Mouse (Mus musculus): ENCODE measurements around the gene Ggt7.
A peak's percentile ranks its signal among the peaks of the same experiment; 100 is the strongest.
"Not testable (repeated sequence)": the region's sequence is repeated elsewhere in the genome, so short reads cannot be mapped to it uniquely, and the experiment has no call there.

Ggt7 gene

GRCm38 (mm10) chr2:155517455-155518423 is at the start of gene Ggt7, which contains the start of gene Acss2:
Ggt7 (minus strand) TSS chr2:155518237.
Acss2 (plus strand) TSS chr2:155517948.
- DNase-seq (ENCODE audit: low read depth) = peak; percentile 98

GRCm38 (mm10) chr2:155567751-155568150 is 49.7 kb upstream of the Ggt7 start:
- no peak for DNase-seq (ENCODE audit: low read depth)

DNA sequence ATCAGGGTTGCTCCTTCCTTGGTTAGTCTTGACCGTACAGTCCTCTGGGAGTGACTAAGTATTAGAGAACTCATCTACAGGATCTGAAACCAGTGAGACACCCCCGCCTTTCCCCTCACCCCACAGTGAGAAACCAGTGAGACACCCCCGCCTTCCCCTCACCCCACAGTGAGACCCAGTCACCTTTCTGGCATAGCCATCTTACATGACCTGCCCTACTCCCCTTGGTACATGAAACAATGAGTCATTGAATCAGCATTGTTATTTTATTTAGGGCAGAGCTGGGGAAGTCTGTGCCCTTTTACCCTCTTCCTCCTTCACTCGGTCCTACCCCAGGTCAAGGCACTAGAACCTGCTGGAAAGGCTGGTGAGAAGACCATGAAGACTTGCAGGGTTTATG is 44.9 kb upstream of the Ggt7 start:
- DNase-seq (ENCODE audit: low read depth) = no peak

- DNase-seq (ENCODE audit: low read depth) = no peak
Observed at GRCm38 (mm10) chr2:155562209-155562608, 44.2 kb upstream of the Ggt7 start.

DNA sequence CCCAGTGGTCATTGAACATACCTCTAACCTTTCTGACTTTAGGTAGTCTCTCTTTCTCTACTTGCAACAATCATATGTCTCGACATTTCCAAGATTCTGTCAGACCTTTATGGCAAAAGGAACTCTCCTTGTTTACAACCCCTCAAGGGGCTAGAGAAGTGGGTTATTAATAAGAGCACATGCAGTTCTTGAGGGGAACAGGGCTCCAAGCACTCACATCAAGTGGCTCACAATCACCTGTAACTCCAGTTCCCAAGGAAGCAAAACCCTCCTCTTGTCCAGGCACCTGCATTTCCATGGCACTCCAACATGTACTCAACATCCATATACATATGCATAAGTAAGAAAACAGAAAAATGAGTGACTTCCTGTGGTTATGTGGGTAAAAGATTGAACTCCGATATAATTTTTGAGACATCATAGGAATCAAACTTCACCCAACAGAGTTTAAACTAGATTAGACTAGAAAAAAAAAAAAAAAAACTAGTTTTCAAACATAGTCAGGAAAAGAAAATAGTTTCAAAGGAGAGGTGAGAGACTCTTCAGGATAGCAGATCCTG is 36.5 kb upstream of the Ggt7 start:
- no peak for DNase-seq (ENCODE audit: low read depth)

DNA sequence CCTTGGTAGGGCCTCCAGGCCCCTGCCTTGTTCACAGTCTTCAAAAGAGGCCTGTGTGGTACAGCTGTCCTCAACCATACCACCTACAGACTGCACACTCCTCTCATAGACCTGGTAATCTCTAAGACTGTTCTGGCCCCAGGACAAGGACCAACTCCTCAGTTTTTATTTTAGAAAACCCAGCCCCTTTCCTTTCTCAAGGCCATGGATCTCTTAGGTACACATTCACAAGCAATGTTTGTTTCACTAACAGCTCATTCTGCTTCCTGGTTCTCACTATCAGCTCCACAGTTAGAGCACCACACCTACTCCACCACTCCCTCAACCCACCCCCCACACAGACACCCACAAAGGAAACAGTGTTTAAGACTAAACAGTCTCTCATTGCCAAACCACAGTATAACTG is 34.9 kb upstream of the Ggt7 start:
- DNase-seq (ENCODE audit: low read depth) = no peak

DNA sequence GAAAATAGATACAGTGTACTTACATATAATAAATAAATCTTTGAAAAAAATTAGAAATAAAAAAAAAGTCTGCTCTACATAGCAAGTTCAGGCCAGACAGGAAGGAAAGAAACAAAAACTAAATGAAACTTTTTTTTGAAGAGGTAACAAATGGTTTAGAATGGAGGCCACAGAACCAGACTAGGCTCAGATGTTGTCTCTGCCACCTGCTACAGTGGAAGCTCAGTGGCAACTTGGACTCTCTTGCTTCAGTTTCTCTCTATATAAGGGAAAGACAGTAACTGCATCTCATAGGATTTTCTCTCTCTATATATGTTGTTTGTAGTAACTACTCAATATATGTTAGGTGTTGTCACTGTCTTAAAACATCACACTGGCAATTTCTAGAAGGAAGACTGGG is 34.3 kb upstream of the Ggt7 start:
- no peak for DNase-seq (ENCODE audit: low read depth)

DNA sequence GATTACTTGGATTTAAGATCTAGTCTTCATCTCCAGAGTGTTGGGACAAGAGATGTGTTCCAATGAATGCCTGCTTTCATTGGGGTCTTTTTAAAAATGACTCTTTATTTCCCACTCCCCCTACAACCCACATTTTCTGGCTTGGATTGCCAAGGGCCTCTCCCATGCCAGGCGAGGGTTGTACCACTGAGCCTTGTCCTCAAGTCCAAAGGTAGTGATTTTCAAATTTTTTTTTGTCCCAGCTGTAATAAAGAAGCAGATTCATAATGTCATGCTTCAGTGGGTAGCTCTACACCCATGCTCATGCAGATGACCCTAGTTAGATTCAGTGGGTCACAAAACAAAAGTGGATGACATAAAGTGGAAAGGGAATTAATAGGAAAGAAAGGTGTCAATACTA is 28.9 kb upstream of the Ggt7 start:
- no peak for DNase-seq (ENCODE audit: low read depth)

DNA sequence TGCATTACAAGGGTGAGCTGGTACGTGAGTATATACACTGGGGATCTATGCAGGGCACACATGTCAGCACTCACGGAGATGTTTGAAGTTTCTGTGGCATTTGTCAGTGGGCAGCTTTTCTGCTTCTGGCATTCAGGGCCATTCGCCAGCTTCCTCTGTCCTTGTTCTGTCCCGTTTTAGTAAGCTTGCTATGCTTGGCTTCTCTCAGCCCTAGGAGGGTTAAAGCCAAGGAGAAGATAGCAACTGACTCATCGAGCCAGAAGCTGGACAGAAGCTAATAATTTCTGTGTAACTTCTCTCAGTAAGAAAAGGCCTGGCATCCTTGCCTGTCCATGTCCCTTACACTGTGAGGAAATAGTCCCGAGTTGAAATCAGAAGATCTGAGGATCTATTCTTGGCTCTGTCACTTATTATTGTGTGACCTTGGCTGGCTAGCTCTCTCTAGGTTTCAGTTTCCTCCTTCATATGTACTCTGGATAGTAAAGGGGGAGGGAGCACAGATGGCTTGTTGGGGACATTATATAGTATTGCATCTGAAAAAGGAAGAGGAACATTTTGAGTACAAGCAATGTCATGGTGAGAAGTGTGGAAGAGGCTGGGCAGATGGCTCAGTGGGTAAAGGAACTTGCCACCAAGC is 22.9 kb upstream of the Ggt7 start:
- DNase-seq (ENCODE audit: low read depth) = no peak

GRCm38 (mm10) chr2:155539696-155540095 is 21.7 kb upstream of the Ggt7 start:
- DNase-seq (ENCODE audit: low read depth) = no peak

DNA sequence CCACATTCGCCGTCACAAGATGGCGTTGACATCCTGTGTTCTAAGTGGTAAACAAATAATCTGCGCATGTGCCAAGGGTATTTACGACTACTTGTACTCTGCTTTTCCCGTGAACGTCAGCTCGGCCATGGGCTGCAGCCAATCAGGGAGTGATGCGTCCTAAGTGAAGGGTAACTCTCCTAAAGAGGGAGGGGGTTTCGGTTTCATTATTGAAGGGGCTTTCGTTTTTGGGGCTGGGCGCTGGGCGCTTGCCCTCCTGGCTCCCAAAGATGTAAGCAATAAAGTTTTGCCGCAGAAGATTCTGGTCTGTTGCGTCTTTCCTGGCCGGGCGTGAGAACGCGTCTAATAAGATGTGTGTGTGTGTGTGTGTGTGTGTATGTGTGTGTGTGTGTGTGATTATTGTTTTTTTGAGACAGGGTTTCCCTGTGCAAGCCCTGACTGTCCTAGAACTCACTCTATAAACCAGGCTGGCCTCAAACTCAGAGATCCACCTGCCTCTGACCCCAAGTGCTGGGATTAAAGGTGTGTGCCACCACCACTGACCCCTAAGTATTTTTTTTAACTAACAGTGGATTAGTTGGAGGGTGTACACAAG is 20.5 kb upstream of the Ggt7 start:
- not testable (repeated sequence) for DNase-seq (ENCODE audit: low read depth)

DNA sequence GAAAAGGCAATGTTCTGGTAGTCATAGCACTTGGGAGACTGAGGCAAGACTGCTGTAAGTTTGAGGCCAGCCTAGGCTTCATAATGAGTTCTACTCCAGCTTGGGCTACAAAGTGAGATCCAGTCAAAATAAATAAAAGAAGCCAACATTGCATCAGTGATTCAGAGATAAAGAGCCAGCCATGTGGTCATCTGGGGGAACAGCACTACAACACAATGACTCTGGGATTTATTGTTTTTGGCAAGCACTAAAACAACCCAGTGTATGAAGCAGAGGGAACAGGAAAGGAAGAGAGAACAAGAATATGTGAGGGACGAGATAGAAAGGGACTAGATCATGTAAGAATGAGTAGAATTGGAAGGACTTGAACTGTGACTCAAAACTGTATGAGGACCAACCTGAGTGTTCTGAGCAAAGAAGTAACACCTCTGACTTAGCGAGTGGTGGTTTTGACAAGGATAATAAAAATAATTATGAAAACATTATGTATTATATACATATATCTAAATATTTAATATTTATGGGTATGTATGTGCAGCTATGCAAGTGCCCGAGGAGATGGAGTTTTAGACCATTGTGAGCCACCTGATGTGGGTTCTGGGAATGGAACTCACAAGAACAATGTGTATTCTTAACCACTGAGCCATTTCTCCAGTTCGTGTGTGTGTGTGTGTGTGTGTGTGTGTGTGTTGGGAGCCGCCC is 19.9 kb upstream of the Ggt7 start:
- DNase-seq (ENCODE audit: low read depth) = no peak

DNA sequence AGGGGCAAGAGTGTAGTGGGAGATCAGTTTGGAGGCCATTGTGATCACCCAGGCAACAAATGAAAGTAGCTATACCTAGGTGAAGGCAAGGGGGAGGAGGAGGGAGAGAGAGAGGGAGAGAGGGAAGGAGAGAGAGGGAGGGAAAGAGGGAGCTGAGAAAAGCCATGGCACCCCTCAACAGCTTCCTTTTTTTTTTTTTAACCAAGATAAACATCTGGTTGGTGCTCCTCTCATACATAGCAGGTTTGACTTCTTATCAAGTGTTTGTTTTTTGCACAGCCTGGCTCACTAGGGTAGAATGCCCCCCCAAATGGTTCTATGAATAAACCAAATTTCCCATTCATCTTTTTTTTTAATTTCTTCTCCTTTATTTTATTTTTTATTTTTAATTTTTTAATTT is 18.3 kb upstream of the Ggt7 start:
- no peak for DNase-seq (ENCODE audit: low read depth)

GRCm38 (mm10) chr2:155527367-155527766 is 9.3 kb upstream of the Ggt7 start:
- no peak for DNase-seq (ENCODE audit: low read depth)

DNA sequence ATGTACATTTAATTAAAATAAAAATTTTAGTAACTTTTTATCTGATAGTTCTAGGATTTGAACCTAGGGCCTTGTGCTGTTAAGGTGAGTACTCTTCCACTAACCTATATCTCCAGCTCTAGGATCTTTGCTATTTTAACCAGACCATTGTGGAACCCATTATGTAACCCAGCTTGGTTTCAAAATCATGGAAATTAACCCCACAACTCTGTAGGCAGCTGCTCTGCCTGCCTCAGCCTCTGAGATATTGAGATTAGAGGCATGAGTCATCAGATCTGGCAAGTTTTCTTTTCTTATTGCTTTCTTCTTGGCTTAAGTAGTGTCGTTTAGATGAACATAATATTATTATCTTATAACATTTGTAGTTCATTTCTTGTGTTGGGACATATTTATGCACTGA is 6.3 kb upstream of the Ggt7 start:
- DNase-seq (ENCODE audit: low read depth) = no peak

GRCm38 (mm10) chr2:155523706-155524105 is 5.7 kb upstream of the Ggt7 start:
- no peak for DNase-seq (ENCODE audit: low read depth)

DNA sequence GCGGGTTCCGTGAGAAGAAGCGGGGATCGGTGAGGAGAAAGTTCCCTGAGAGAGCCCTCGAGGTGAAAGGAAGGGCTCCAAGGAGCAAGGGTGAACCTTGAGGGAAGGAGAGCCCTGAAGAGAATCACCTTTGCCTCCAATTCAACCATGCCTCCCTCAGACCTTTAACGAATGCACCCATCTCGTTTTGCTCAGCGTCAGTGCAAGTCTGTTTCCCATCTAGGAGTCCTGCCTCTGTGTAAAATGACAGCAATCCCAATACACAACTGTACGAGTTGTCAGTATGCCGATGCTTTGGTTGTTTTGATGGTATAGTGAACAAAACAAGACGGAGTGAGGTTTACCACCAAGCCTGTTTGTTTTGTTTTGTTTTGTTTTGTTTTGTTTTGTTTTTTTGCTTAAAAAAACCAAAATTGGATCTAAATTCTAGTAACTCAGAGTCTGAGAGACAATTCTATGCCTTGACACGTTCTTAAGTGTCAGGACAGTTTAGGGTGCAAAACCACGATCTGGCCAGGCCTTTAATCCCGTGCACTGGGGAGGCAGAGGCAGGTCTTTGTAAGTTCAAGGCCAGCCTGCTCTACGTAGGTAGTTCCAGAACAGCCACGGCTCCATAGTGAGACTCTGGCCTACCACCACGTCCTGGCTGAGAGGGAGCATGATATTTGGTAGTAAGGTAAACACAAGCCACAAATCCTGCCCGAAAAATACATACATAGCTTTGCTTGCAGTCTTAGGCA is 664 bp upstream of the Ggt7 start:
- DNase-seq (ENCODE audit: low read depth) = no peak

DNA sequence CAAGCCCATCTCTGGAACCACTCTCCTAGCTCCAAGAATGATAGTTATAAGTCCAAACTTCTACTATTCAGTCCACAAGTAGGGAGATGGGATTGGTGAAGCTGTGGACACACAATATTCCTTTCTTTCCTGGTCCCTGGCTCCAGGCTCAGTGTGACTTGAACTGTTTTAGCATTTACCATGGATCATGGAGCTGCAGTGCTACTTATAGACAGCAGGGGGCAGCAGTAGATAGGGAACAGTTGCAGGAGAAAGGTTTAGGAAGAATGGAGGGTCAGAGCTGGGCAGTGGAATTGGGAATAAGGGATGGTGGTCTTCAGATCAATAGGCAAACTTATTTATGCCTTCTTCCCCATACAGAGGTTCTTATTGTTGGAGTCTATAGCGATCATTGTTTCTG is 2.1 kb downstream of the Ggt7 start:
- DNase-seq (ENCODE audit: low read depth) = no peak

DNA sequence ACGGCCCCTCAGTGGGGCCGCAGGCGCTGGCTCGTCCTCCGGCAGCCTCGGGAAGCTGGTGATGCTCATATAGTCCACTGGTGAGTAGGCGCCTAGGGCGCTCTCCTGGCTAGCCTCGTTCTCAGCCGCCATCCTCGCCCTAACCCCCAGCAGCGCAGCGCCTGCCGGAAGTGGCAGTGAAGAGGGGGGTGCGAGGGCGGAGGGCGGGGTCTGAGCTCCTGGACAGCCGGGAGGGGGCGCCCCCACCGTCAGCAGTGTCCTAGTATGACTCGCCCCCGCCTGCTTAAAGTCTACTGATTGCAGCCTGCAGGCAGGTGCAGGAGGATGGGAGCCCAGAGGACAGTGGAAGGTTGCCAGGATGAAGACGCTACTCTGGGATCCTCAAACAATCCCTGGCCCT is 3.4 kb downstream of the Ggt7 start:
- DNase-seq (ENCODE audit: low read depth) = no peak

DNA sequence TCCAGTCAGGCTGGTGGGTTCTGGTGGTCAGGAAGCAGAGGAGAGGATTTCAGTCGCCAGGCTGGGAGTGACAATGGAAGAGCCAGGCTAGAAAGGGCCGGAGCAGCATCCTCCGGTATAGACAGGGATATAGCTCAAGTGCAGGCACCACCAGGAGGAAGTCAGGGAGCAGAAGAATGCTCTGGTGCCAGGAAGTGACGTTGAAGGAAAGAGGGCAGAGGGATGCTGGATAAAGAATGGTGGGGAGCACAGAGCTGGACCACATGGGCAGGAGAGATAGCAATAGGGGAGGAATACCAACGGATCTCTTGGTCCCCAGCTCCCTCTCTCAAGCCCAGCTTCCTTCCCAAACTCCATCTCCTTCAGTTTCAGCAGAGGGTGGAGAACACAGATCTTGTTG is 4.5 kb downstream of the Ggt7 start:
- DNase-seq (ENCODE audit: low read depth) = no peak

- DNase-seq (ENCODE audit: low read depth) = no peak
Observed at GRCm38 (mm10) chr2:155512479-155512878, 5.6 kb downstream of the Ggt7 start.

All from c-Kit-positive CD71-negative TER-119-negative erythroid progenitor cells, embryonic 14.5 days (primary cell).